Mouse (Mus musculus) intestine, embryonic 15.5 days (tissue): ENCODE results near the gene Pcnx3. TPM values are rescaled to one million over a fixed set of nuclear protein-coding genes. Genes with fewer than 3 reads are reported as not detected.

Experiments used
- ATAC-seq: fragments of 200-750 bp; cut with Nextera tagmentation; 2 replicates; pipeline ENCODE4 v1.8.0; 2017; ENCODE audit warnings: moderate TSS enrichment, moderate library complexity
- H3K27ac ChIP-seq: fragments of 300-500 bp; sonication (generic); 2 replicates; pipeline ENCODE4 v1.5.1; 2015; ENCODE audit warnings: mild to moderate bottlenecking, inconsistent platforms
- H3K27me3 ChIP-seq: fragments of 300-500 bp; sonication (generic); replicated peaks from 2 replicates; pipeline ENCODE4 v1.6.1; 2015; ENCODE audit warnings: inconsistent platforms
- H3K36me3 ChIP-seq: fragments of 300-500 bp; sonication (generic); 2 replicates; pipeline ENCODE4 v1.6.1; 2015; ENCODE audit warnings: inconsistent platforms
- H3K4me1 ChIP-seq: fragments of 300-500 bp; sonication (generic); replicated peaks from 2 replicates; pipeline ENCODE4 v1.6.1; 2015; ENCODE audit warnings: inconsistent platforms
- H3K4me2 ChIP-seq: fragments of 300-500 bp; sonication (generic); replicated peaks from 2 replicates; pipeline ENCODE4 v1.6.1; 2015; ENCODE audit warnings: mild to moderate bottlenecking, inconsistent platforms
- H3K4me3 ChIP-seq: fragments of 300-500 bp; sonication (generic); replicated peaks from 2 replicates; pipeline ENCODE4 v1.5.1; 2015; ENCODE audit warnings: inconsistent platforms
- H3K9ac ChIP-seq: fragments of 300-500 bp; sonication (generic); 2 replicates; pipeline ENCODE4 v1.6.1; 2015; ENCODE audit warnings: inconsistent platforms
- H3K9me3 ChIP-seq: fragments of 300-500 bp; sonication (generic); 2 replicates; pipeline ENCODE4 v1.6.1; 2016; ENCODE audit warnings: inconsistent platforms
- WGBS: fragments of 180-500 bp; shearing (Covaris S2); methylation state at CpG from one replicate; pipeline ENCODE4 v1.1.7; 2015; 5-methylcytosine and 5-hydroxymethylcytosine counted together
- polyA plus RNA-seq: library from polyadenylated mRNA; unstranded; fragments of >200 nt; fragmentation: Nextera tagmentation; extraction: Ambion mirVana; gene quantifications from 2 replicates; pipeline ENCODE4 v1.2.1, GENCODE M21; 2015

The Pcnx3 gene
- polyA plus RNA-seq, 1 experiment from 2014 or later, result 16.3 TPM

DNA sequence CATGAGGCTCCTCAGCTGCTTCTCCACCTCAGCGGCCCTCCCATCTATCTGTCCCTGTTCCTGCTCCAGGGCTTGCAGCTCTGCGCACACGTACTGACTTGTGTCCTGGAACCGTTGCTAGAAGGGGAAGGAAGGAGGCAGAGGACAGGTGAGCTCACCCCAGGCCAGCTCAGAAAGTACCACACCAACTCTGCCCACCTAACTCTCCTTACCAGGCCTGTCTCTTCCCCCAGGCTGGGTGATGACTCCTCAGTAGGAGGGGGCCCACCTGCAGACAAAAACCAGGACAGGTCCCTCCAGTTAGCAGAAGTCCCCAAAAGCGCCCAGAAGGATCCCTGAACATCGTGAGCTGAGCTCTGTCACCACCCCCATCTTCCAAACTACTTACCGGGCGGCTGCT lies 21.9 kb upstream of the Pcnx3 start:
- Histone ChIP-seq H3K27ac (no peak overlapping the region), H3K4me2 (no peak overlapping the region), H3K9me3 (no peaks in the 10 kb centered on the region), H3K9ac (no peak overlapping the region), H3K4me3 (no peak overlapping the region), H3K4me1 (peaks cover 18% of the 10 kb centered on the region), H3K36me3 (peaks cover 37% of the 10 kb centered on the region), H3K27me3 (no peaks in the 10 kb centered on the region)
- no peak for ATAC-seq
- WGBS, result 92% methylated on average over 8 of the region's 8 CpGs

DNA sequence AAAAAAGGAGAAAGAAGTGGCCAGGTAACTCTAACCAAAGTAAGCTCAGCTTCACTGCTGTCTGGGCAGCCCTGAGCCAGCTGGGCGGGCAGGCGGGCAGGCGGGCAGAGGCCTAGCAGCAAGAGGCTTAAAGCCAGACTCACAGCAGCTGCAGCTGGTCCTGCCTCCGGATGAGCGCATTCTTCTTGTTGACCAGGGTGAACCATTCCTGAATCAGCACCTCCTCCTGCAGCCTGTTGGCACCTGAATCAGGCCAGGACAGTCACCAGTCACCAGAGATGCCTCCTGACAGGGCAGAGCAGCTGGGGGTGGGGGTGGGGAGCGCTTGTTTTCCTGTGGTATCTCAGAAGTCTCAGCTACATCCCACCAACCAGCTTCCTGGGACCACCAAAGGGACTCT lies 21.4 kb upstream of the Pcnx3 start:
- Histone ChIP-seq H3K4me2 (no peak overlapping the region), H3K36me3 (peaks cover 34% of the 10 kb centered on the region), H3K9me3 (no peaks in the 10 kb centered on the region), H3K4me1 (peaks cover 22% of the 10 kb centered on the region), H3K9ac (no peak overlapping the region), H3K27ac (no peak overlapping the region), H3K4me3 (no peak overlapping the region), H3K27me3 (no peaks in the 10 kb centered on the region)
- no peak for ATAC-seq
- 97% methylated on average over 6 of the region's 6 CpGs for WGBS

DNA sequence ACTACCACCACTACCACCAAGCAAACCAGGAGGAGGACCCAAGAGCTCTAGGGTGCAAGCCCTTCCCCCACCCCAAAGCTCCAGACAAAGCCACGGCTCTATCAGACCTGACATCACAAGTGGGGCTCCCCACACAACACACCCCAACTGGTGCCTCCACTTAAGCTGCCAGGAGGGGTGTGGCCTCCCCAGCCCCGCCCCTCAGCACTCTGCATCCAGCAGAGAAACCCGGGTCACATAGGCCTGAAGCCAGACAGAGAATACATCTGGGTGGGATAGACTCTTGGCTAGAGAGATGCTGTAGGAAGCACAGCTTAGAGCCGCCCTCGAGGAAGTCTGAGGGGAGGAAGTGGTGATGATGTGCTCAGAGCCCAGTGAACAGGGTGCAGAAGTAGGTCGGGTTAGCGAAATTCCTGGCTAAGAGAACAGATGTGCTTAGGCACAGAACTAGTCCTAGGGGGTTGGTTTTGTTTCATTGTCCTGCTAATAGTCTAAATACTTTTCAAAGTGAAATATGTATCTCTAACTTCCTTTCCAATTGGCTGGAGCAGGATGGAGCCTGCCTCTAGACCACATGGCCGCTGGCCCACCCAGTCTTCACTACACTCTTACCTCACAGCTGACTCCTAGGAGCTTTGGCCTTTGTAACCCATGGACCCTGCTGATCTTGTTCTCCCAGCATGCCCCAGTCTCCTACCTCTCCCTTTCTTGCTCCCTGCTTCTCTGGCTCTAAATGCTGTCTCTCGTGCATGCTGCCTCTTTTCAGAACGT lies 16.3 kb upstream of the Pcnx3 start:
- H3K4me3 ChIP-seq, result no peak overlapping the region
- H3K9me3 ChIP-seq, result no peaks in the 10 kb centered on the region
- H3K9ac ChIP-seq, result no peak overlapping the region
- no peak overlapping the region; the same call in 1 of the 2 replicates for H3K4me2 ChIP-seq
- H3K27me3 ChIP-seq, result no peaks in the 10 kb centered on the region
- peak overlapping the region; percentile 56 for H3K27ac ChIP-seq
- ATAC-seq, result peak; percentile 80
- 33% methylated on average over 10 of the region's 10 CpGs for WGBS
- H3K36me3 ChIP-seq, result peaks cover 44% of the 10 kb centered on the region
- H3K4me1 ChIP-seq, result peaks cover 20% of the 10 kb centered on the region

DNA sequence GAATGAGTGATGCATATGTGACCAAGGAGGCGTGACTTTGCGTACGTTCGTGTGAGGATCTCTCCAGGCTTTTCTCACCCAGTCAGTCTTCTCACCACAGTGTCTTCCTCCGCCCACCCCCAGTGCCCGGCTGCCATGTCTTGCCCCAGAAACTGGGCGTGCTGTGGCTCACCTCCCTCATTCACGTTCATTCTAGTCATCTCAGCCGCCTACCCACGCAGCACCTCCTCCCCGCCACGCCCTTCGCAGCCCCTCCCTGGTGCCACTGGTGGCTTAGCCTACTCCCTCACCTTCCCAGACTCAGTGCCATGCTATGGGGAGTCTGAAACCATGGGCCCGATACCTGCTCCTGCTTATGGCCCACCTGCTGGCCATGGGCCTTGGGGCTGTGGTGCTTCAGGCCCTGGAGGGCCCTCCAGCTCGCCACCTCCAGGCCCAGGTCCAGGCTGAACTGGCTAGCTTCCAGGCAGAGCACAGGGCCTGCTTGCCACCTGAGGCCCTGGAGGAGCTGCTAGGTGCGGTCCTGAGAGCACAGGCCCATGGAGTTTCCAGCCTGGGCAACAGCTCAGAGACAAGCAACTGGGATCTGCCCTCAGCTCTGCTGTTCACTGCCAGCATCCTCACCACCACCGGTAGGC lies 15.6 kb upstream of the Pcnx3 start, which contains the start of gene Kcnk7:
Gene Kcnk7 (plus strand): TSS at position 205 of the 638 bp plus-strand sequence.
- Histone ChIP-seq H3K4me3 (no peak within 1 kb of the TSS), H3K27ac (peak within 1 kb of the TSS; percentile 56), H3K4me2 (no peak within 1 kb of the TSS; the same call in 1 of the 2 replicates), H3K4me1 (peaks cover 20% of the 10 kb centered on the region), H3K27me3 (no peaks in the 10 kb centered on the region), H3K36me3 (peaks cover 43% of the 10 kb centered on the region), H3K9me3 (no peaks in the 10 kb centered on the region), H3K9ac (0 out of 2 replicates have a peak within 1 kb of the TSS, but pooled peaks have one; percentile 26)
- WGBS, result 66% methylated on average over 17 of the region's 17 CpGs
- peak; percentile 15 for ATAC-seq

DNA sequence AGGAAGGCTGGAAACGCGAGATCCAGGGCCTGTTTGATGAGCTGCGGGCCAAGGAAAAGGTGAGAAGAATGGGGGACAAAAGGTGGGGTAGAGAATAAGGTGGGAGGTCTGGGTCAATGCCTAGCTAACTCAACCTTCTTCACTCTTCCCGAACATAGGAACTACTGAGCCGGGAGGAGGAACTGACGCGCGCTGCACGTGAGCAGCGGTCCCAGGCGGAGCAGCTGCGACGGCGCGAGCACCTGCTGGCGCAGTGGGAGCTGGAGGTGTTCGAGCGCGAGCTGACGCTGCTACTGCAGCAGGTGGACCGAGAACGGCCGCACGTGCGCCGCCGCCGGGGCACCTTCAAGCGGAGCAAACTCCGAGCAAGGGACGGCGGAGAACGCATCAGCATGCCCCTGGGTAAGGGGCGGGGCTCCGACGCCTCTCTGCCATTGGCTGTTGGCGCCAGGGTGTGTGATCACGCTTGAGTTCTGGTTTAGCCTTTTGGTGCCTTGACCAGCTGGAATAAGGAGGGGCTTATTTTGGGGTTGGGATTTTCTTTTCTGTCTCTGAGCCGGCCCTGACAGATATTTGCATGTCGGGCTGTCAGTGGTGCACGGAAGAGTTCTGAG lies 7.2 kb upstream of the Pcnx3 start:
- no peak overlapping the region for H3K4me3 ChIP-seq
- H3K9me3 ChIP-seq, result no peaks in the 10 kb centered on the region
- peaks cover 29% of the 10 kb centered on the region for H3K4me1 ChIP-seq
- H3K36me3 ChIP-seq, result peaks cover 52% of the 10 kb centered on the region
- H3K27ac ChIP-seq, result no peak overlapping the region
- H3K27me3 ChIP-seq, result no peaks in the 10 kb centered on the region
- H3K9ac ChIP-seq, result no peak overlapping the region
- H3K4me2 ChIP-seq, result no peak overlapping the region
- WGBS, result 38% methylated on average over 41 of the region's 41 CpGs
- no peak for ATAC-seq

DNA sequence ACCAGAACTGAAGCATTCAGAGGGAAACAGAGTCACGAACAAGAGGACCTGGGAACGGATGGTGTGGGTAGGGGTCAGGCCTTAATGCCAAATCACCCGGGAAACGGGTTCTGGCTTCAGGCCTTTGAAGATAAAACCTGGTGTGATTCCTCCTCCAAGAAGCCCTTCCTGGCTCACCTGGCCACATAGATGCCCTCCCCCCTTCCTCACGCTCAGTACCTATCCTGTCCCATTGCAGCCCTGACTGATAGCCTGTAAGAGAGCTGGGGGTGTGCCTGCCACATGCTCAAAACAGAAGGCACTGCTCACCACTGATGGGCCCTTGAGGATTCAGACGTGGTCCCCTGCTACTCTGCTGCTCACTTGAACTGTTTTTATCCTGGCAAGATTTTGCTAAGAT lies 5.1 kb upstream of the Pcnx3 start:
- H3K27me3 ChIP-seq, result no peaks in the 10 kb centered on the region
- H3K27ac ChIP-seq, result no peak overlapping the region
- ATAC-seq, result no peak
- WGBS, result 88% methylated on average over 6 of the region's 6 CpGs
- H3K9ac ChIP-seq, result no peak overlapping the region
- peak overlapping the region; percentile 96 for H3K4me2 ChIP-seq
- H3K9me3 ChIP-seq, result no peaks in the 10 kb centered on the region
- peaks cover 39% of the 10 kb centered on the region for H3K4me1 ChIP-seq
- H3K36me3 ChIP-seq, result peaks cover 36% of the 10 kb centered on the region
- no peak overlapping the region for H3K4me3 ChIP-seq

DNA sequence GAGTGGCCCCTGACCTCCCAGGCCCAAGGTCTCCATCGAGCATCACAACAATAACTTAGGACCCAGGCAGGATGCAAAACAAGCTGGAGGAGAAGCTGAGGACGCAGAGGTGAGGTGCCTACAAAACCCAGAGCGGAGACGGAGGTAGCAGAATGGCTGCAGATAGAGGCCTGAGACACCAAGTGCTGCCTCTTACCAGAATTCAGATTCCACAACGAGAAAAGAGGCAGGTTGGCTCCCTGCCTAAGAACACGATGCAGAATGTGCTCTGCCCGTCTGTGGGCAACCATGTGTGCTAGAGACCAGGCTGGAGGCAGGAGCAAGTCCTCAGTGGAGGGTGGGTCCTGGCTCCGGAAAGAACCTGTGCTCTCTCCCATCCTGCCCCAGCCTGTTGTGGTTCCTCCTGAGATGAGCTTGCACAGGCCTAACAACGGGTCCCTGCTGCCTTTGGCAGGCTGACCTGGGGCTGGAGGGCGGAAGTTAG lies 4.2 kb upstream of the Pcnx3 start:
- Histone ChIP-seq H3K9ac (peak overlapping the region; percentile 92), H3K27me3 (no peaks in the 10 kb centered on the region), H3K4me2 (peak overlapping the region; percentile 96), H3K4me3 (peak overlapping the region; percentile 87), H3K9me3 (no peaks in the 10 kb centered on the region), H3K4me1 (peaks cover 41% of the 10 kb centered on the region), H3K36me3 (peaks cover 27% of the 10 kb centered on the region), H3K27ac (peak overlapping the region; percentile 48)
- WGBS, result 70% methylated on average over 10 of the region's 10 CpGs
- no peak for ATAC-seq

DNA sequence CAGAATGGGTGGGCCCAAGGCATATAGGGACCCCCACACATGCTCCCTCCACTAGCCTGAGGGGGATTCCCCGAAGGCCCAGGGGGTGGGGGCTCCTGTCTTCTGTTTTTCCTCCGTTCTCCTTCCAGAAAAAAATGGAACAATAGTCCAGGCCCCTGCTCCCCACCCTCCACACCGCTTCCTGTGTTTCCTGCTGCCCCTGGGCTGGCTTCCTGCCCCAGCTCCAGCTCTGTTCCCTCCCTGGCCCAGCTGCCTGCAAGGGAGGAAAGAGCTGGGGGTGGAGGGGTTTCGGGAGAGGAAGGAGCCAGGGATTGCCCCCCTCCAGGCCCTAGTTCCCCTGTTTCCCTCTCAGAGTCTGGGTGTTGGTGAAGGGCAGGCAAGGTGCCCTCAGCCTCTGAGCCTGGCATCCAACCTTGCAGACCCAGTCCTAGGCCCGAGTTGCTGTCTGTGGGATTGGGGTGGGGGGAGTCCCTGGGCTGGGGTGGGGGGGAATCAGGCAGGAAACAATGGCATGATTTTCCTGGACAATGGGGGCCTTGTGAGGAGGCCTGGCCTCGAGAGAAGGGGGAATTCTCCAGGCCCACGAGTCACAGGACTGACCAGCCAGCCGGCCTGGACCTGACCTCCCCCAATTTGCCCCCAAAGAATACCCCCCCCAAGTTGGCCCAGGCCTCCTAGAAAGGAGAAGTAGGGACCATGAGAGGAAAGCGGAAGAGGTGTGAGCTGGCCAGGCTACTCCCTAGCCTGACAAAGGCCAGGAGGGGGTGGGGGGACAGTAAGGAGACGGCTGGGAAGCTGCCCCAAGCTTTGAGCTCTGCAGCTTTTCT lies 3.6 kb upstream of the Pcnx3 start:
- Histone ChIP-seq H3K27ac (peak overlapping the region; percentile 48), H3K27me3 (no peaks in the 10 kb centered on the region), H3K36me3 (peaks cover 21% of the 10 kb centered on the region), H3K4me3 (peak overlapping the region; percentile 87), H3K9ac (peak overlapping the region; percentile 92), H3K9me3 (no peaks in the 10 kb centered on the region), H3K4me1 (peaks cover 47% of the 10 kb centered on the region), H3K4me2 (peak overlapping the region; percentile 96)
- WGBS, result 55% methylated on average over 10 of the region's 10 CpGs
- no peak for ATAC-seq

DNA sequence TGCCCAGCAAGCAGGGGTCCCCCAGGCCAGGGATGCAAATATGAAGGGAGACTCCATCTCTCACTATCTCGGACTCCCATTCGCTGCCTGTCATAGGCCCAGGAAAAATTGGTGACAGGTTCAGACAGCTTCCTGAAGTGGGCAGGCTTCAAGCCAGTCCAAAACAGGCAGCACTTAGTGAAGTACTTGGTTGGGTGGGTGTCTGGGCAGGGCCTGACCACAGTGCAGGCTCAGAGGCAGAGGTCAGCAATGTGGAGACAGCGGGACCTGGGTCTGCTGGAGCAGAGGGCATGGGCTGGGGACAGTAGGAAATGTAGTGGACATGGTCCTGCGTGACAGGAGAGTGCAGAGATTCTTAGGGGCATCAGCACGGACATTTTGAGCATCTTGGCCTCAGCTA lies 2.9 kb upstream of the Pcnx3 start:
- no peaks in the 10 kb centered on the region for H3K9me3 ChIP-seq
- WGBS, result 72% methylated on average over 5 of the region's 5 CpGs

DNA sequence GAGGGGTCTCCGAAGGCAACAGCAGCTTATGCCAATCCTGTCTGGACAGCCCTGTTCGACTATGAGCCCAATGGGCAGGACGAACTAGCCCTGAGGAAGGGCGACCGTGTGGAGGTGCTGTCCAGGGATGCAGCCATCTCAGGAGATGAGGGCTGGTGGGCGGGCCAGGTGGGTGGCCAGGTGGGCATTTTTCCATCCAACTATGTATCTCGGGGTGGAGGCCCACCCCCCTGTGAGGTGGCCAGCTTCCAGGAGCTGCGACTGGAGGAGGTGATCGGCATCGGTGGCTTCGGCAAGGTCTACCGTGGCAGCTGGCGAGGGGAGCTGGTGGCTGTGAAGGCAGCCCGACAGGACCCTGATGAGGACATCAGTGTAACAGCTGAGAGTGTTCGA lies 1.6 kb upstream of the Pcnx3 start:
- 53% methylated on average over 15 of the region's 15 CpGs for WGBS
- no peak for ATAC-seq
- Histone ChIP-seq H3K4me1 (peaks cover 51% of the 10 kb centered on the region), H3K4me3 (peak overlapping the region; percentile 87), H3K36me3 (peaks cover 23% of the 10 kb centered on the region), H3K9me3 (no peaks in the 10 kb centered on the region), H3K27ac (peak overlapping the region; percentile 96), H3K4me2 (peak overlapping the region; percentile 96), H3K27me3 (no peaks in the 10 kb centered on the region), H3K9ac (peak overlapping the region; percentile 92)

More for the DNA sequence above, 2.9 kb upstream of the Pcnx3 start:
- Histone ChIP-seq H3K9ac (peak overlapping the region; percentile 92), H3K36me3 (peaks cover 19% of the 10 kb centered on the region), H3K4me1 (peaks cover 51% of the 10 kb centered on the region), H3K27me3 (no peaks in the 10 kb centered on the region), H3K4me3 (peak overlapping the region; percentile 87), H3K27ac (peak overlapping the region; percentile 57), H3K4me2 (peak overlapping the region; percentile 96)
- ATAC-seq, result no peak

DNA sequence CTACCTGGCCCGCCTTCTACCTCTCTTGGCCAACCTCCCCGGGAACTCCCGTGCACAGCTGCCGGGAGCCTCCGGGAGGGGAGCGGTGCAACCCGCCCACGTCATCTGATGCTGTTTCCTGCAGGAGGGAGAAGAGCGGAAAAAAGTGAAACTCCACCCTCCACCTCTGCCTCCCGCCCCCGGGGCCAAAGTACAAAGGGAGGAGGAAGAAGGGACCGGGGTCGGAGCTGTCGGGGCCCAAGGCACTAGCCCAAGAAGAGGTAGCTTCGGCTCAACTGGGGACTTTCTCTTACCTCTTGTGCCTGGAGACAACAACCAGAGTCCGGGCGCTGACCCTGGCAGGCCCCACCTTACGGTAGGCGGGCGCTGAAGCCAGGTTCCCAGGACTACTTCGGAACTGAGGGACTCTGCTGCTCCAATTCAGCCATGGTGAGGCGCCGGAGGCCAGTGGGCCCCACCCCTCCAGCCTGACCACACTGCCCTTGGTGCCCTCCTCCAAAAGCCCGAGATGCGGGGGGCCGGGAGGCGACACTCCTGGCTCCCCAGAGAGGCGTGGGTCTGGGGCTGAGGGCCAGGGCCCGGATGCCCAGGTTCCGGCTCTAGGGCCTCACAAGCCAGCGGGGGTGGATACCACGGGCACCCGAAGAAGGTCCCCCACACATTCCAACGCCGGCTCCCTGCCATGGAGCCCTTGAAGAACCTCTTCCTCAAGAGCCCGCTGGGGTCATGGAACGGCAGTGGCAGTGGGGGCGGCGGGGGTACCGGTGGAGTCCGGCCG lies 1.0 kb upstream of the Pcnx3 start:
- Histone ChIP-seq H3K4me1 (peaks cover 51% of the 10 kb centered on the region), H3K27me3 (no peaks in the 10 kb centered on the region), H3K9ac (peak overlapping the region; percentile 92), H3K27ac (peak overlapping the region; percentile 96), H3K36me3 (peaks cover 25% of the 10 kb centered on the region), H3K9me3 (no peaks in the 10 kb centered on the region), H3K4me3 (peak overlapping the region; percentile 87), H3K4me2 (peak overlapping the region; percentile 96)
- WGBS, result 6% methylated on average over 42 of the region's 42 CpGs
- ATAC-seq, result peak; percentile 76
